Mouse (Mus musculus): Measurements from ENCODE around the gene Hdac9. TPM values are rescaled to one million over a fixed set of nuclear protein-coding genes. Genes with fewer than 3 reads are reported as not detected.

Gene Hdac9
- total and polyA plus RNA-seq, 3 experiments: 0.55 to 1.4 TPM; not detected in 1

DNA sequence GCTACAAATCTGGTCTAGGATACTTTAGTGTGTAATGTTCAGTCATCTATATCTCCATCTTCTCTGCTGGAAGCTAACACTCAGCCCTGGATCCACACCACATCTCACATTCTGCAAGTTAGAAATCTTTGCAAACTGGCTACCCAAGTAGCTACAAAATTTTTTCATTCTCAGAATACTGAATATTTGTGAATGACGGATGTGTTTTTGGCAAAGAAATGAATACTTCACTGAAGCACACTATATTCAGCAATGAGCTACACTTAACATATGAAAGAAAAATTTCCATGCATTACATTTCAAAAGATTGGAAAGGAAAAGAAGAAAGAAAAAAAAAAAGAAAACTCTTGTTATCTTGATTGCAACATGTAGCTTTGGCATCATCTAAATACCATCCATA is 410.6 kb downstream of the Hdac9 start:
- no peak for ATAC-seq (ENCODE audit: extremely low read depth, insufficient number of reproducible peaks, low FRiP score, poor library complexity, severe bottlenecking)
- TF ChIP-seq GATA2 (IDR thresholded peaks at IDR 0.05; ENCODE audit: borderline replicate concordance, low read depth, low read length) (no peak), POLR2AphosphoS5 (IDR thresholded peaks at IDR 0.05; ENCODE audit: insufficient replicate concordance, low read depth, low read length) (no peak), CTCF (IDR thresholded peaks at IDR 0.05; ENCODE audit: low read depth, low read length) (no peak), TAL1 (conservative IDR thresholded peaks at IDR 0.05; ENCODE audit: low read depth, low read length) (no peak), GATA1 (IDR thresholded peaks at IDR 0.05; ENCODE audit: borderline replicate concordance, low read length) (no peak)
- H3K4me3 ChIP-seq (ENCODE audit: low read depth, low read length): no peak overlapping the region

DNA sequence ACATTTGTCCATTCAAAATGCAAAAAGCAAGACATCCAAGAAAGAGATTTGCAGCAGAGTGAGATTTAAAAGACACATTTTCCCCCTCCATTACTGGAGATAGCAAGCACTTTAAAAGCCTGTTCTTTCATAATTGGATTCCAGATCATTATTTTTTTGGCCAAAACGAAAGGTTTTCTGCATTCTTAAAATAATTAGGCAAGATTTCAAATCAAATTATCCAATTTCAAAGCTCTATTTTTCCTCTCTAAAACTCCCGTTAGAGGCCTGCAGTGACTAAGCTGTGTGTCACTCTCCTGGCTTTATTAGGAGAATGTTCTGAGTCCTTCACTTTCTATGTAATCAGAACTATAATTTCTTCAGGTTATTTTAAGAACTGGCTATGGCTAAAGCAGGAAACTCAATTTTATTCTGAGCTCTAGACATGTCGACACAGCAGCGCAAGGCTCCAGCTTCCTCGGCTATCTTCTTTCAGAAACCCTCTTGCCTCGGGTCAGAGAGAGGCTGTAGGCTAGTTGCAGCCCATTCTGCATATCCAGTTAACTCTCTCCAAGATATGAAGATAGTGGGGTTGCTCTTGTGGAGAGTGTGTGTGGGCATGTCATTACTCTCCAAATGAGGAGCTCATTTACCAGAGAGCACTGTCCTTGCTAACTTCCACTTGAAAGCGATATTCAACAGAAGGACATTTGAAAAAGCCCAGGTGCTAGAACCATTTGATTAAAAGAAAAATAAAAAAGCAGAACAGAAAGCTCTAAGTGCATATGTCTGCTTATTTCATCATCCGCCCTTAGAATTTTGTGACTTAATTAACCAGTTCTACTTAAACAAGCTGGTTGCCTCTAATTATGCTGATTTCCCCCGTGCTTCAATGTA is 417.9 kb downstream of the Hdac9 start:
- TF ChIP-seq CTCF (IDR thresholded peaks at IDR 0.05; ENCODE audit: low read depth, low read length) (no peak), POLR2AphosphoS5 (IDR thresholded peaks at IDR 0.05; ENCODE audit: insufficient replicate concordance, low read depth, low read length) (no peak), GATA2 (IDR thresholded peaks at IDR 0.05; ENCODE audit: borderline replicate concordance, low read depth, low read length) (no peak)
- peaks cover 6% of the 10 kb centered on the region; the same call in 1 of the 2 replicates for H3K9me3 ChIP-seq (replicated peaks)
- no peaks in the 10 kb centered on the region for H3K4me1 ChIP-seq (ENCODE audit: insufficient read depth, low read depth, low read length)
- no peaks in the 10 kb centered on the region for H3K27me3 ChIP-seq (ENCODE audit: insufficient read depth, low read length)
- ATAC-seq (ENCODE audit: extremely low read depth, insufficient number of reproducible peaks, low FRiP score, poor library complexity, severe bottlenecking) (no peak), DNase-seq (ENCODE audit: low spot score) (no peak)
- no peak overlapping the region for H3K4me3 ChIP-seq (ENCODE audit: low read depth, low read length)
- no peaks in the 10 kb centered on the region for H3K36me3 ChIP-seq (replicated peaks)

More for the DNA sequence above, 410.6 kb downstream of the Hdac9 start:
- H3K4me1 ChIP-seq (ENCODE audit: insufficient read depth, low read depth, low read length): no peaks in the 10 kb centered on the region
- H3K36me3 ChIP-seq (replicated peaks): no peaks in the 10 kb centered on the region
- H3K9me3 ChIP-seq (replicated peaks): peaks cover 9% of the 10 kb centered on the region
- DNase-seq (ENCODE audit: low spot score): no peak
- H3K27me3 ChIP-seq (ENCODE audit: insufficient read depth, low read length): no peaks in the 10 kb centered on the region

DNA sequence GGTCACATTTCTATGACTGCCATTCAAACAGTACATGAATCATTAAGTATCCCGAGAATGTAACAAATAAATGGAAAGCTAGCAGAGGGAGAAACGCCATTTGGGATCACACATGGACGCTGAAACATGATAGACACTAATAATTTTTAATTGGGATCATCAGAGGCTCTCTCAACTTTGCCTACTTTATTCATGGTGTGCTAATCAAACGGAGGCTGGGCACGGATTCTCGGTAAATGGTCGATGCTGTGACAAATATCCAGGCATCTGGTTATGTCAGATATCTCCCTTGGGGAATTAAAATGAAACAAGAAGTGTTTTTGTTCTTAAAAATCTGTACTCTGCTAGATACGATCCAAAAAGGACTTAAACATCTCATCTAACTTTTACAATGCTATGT is 418.6 kb downstream of the Hdac9 start:
- Histone ChIP-seq H3K36me3 (replicated peaks) (no peaks in the 10 kb centered on the region), H3K9me3 (replicated peaks) (peaks cover 6% of the 10 kb centered on the region; the same call in 1 of the 2 replicates), H3K27me3 (ENCODE audit: insufficient read depth, low read length) (no peaks in the 10 kb centered on the region), H3K4me3 (ENCODE audit: low read depth, low read length) (no peak overlapping the region), H3K4me1 (ENCODE audit: insufficient read depth, low read depth, low read length) (no peaks in the 10 kb centered on the region)
- ATAC-seq (ENCODE audit: extremely low read depth, insufficient number of reproducible peaks, low FRiP score, poor library complexity, severe bottlenecking) (no peak), DNase-seq (ENCODE audit: low spot score) (no peak)
- TF ChIP-seq GATA1 (IDR thresholded peaks at IDR 0.05; ENCODE audit: borderline replicate concordance, low read length) (no peak), POLR2AphosphoS5 (IDR thresholded peaks at IDR 0.05; ENCODE audit: insufficient replicate concordance, low read depth, low read length) (no peak), GATA2 (IDR thresholded peaks at IDR 0.05; ENCODE audit: borderline replicate concordance, low read depth, low read length) (no peak)

DNA sequence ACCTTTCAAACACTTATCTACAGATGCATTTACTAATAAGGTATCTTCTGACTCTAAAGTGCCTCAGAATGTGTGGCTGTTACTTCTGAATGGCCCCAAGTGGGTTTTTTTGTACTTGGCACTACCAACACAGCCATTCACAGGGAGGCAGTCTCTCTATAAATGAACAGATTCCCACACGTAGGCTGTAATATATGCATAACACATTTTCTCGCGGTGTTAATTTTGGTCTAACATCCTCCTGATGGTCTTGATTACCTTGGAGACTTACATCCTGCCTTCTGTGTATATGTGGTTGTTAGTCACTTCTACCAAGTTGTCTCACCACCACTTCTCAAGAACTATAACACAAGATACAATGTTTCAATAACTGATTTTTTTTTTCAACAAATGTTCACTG is 419.2 kb downstream of the Hdac9 start:
- DNase-seq (ENCODE audit: low spot score) (no peak), ATAC-seq (ENCODE audit: extremely low read depth, insufficient number of reproducible peaks, low FRiP score, poor library complexity, severe bottlenecking) (no peak)
- no peaks in the 10 kb centered on the region for H3K36me3 ChIP-seq (replicated peaks)
- H3K9me3 ChIP-seq (replicated peaks): peaks cover 3% of the 10 kb centered on the region; the same call in 1 of the 2 replicates
- H3K4me3 ChIP-seq (ENCODE audit: low read depth, low read length): no peak overlapping the region
- H3K27me3 ChIP-seq (ENCODE audit: insufficient read depth, low read length): no peaks in the 10 kb centered on the region
- TF ChIP-seq CTCF (IDR thresholded peaks at IDR 0.05; ENCODE audit: low read depth, low read length) (no peak), TAL1 (conservative IDR thresholded peaks at IDR 0.05; ENCODE audit: low read depth, low read length) (no peak), GATA1 (IDR thresholded peaks at IDR 0.05; ENCODE audit: borderline replicate concordance, low read length) (no peak), GATA2 (IDR thresholded peaks at IDR 0.05; ENCODE audit: borderline replicate concordance, low read depth, low read length) (no peak)
- no peaks in the 10 kb centered on the region for H3K4me1 ChIP-seq (ENCODE audit: insufficient read depth, low read depth, low read length)

DNA sequence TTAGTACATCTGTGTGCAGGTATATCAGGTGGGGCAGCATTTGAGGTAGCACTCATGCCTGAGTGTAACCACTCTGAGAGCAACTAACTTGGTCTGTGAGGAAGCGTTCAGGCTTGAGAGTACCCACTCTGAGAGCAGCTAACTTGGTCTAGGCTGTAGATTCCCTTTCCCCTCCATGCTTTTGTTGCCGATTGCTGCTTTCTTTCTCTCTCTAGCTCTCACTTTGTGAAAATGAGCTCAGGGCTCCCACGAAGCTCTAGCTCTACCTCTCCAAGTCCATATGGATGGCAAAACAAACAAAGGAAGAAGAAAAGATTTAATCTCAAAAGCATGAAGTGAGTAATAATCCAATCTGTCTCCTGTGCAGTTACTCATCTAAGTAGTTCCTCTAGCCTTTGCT is 421.0 kb downstream of the Hdac9 start:
- ATAC-seq (ENCODE audit: extremely low read depth, insufficient number of reproducible peaks, low FRiP score, poor library complexity, severe bottlenecking) (no peak), DNase-seq (ENCODE audit: low spot score) (no peak)
- TF ChIP-seq GATA2 (IDR thresholded peaks at IDR 0.05; ENCODE audit: borderline replicate concordance, low read depth, low read length) (no peak), CTCF (IDR thresholded peaks at IDR 0.05; ENCODE audit: low read depth, low read length) (no peak), GATA1 (IDR thresholded peaks at IDR 0.05; ENCODE audit: borderline replicate concordance, low read length) (no peak), TAL1 (conservative IDR thresholded peaks at IDR 0.05; ENCODE audit: low read depth, low read length) (no peak), POLR2AphosphoS5 (IDR thresholded peaks at IDR 0.05; ENCODE audit: insufficient replicate concordance, low read depth, low read length) (no peak)
- Histone ChIP-seq H3K4me1 (ENCODE audit: insufficient read depth, low read depth, low read length) (no peaks in the 10 kb centered on the region), H3K9me3 (replicated peaks) (peaks cover 6% of the 10 kb centered on the region), H3K27me3 (ENCODE audit: insufficient read depth, low read length) (no peaks in the 10 kb centered on the region), H3K36me3 (replicated peaks) (no peaks in the 10 kb centered on the region), H3K4me3 (ENCODE audit: low read depth, low read length) (no peak overlapping the region)

DNA sequence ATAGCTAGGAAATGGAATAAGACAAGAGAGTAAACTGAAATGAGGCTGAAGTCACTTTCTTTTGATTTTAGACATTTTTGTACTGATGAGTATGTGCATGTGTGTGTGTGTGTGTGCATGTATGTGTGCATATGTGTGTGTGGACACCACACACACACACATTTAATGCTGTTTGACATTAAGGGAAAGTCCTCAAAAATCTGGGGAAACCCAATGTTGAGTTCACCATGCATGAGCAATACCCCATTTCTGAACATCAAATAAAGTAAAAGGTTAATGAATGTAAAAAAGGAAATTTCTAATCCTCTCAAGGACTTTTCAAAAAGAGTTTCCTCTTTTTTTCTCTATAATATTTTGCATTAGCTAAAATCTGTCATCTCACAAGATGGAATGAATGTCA is 427.3 kb downstream of the Hdac9 start:
- DNase-seq (ENCODE audit: low spot score): no peak
- TF ChIP-seq TAL1 (conservative IDR thresholded peaks at IDR 0.05; ENCODE audit: low read depth, low read length): no peak
- no peak for TF ChIP-seq GATA2 (IDR thresholded peaks at IDR 0.05; ENCODE audit: borderline replicate concordance, low read depth, low read length)
- TF ChIP-seq CTCF (IDR thresholded peaks at IDR 0.05; ENCODE audit: low read depth, low read length): no peak
- TF ChIP-seq POLR2AphosphoS5 (IDR thresholded peaks at IDR 0.05; ENCODE audit: insufficient replicate concordance, low read depth, low read length): no peak
- no peak for TF ChIP-seq GATA1 (IDR thresholded peaks at IDR 0.05; ENCODE audit: borderline replicate concordance, low read length)
- H3K9me3 ChIP-seq (replicated peaks): peaks cover 3% of the 10 kb centered on the region
- H3K4me1 ChIP-seq (ENCODE audit: insufficient read depth, low read depth, low read length): no peaks in the 10 kb centered on the region
- no peaks in the 10 kb centered on the region for H3K27me3 ChIP-seq (ENCODE audit: insufficient read depth, low read length)
- no peaks in the 10 kb centered on the region for H3K36me3 ChIP-seq (replicated peaks)
- H3K4me3 ChIP-seq (ENCODE audit: low read depth, low read length): no peak overlapping the region
- no peak for ATAC-seq (ENCODE audit: extremely low read depth, insufficient number of reproducible peaks, low FRiP score, poor library complexity, severe bottlenecking)
